Comparison of ENCODE assay signal across 13 mouse cellular contexts in genomic region chr3:121818736-121819396, GRCm38 (mm10).
"Had no signal": no experiment of that assay in that cellular context is flagged by ENCODE, and none has a peak within 500 bp of the region (broad histone marks: within the 10 kb centered on the region; RNA-seq: fewer than 3 reads in every experiment).

No protein-coding gene starts in this region.

- H3K27ac ChIP-seq: layer of hippocampus, adult 2 months; liver, embryonic 15.5 days; midbrain, embryonic 13.5 days had no signal

- H3K4me2 ChIP-seq: liver, embryonic 11.5 days; liver, embryonic 15.5 days; lung, embryonic 14.5 days; midbrain, embryonic 13.5 days had no signal

- H3K9me3 ChIP-seq: liver, embryonic 15.5 days; midbrain, embryonic 13.5 days had no signal

- DNase-seq: kidney, adult 18-20 months; kidney, postnatal 10 days; kidney, postnatal 4 days; left cerebral cortex, postnatal 4 days; lung, embryonic 14.5 days; lung, postnatal 14 days; spleen, adult 18-20 months; thymus, adult 18-20 months; thymus, postnatal 14 days had no signal

- H3K9ac ChIP-seq: liver, embryonic 15.5 days; lung, embryonic 14.5 days; midbrain, embryonic 13.5 days had no signal

- H3K27me3 ChIP-seq: liver, embryonic 15.5 days; midbrain, embryonic 13.5 days had no signal

- H3K4me3 ChIP-seq: layer of hippocampus, adult 2 months; liver, embryonic 15.5 days; midbrain, embryonic 13.5 days had no signal

- H3K36me3 ChIP-seq: liver, embryonic 15.5 days; midbrain, embryonic 13.5 days had no signal

- ATAC-seq: midbrain, embryonic 13.5 days had no signal
